Mouse (Mus musculus) G1E-ER4 (cell line): ENCODE measurements around the gene Faap100. TPM values are rescaled to one million over a fixed set of nuclear protein-coding genes. Genes with fewer than 3 reads are reported as not detected.

ENCODE experiments used
- GATA1 ChIP-seq: IDR thresholded peaks from one replicate; pipeline ENCODE4 v1.8.0; 2012; ENCODE audit warnings: low read length, inconsistent platforms
- polyA plus RNA-seq: library from polyadenylated mRNA; stranded (reverse); fragments of >175 nt; gene quantifications from 2 replicates; pipeline ENCODE4 v1.2.3, GENCODE M21; 2012

The Faap100 gene
- polyA plus RNA-seq, 1 experiment, result 30.6 TPM

DNA sequence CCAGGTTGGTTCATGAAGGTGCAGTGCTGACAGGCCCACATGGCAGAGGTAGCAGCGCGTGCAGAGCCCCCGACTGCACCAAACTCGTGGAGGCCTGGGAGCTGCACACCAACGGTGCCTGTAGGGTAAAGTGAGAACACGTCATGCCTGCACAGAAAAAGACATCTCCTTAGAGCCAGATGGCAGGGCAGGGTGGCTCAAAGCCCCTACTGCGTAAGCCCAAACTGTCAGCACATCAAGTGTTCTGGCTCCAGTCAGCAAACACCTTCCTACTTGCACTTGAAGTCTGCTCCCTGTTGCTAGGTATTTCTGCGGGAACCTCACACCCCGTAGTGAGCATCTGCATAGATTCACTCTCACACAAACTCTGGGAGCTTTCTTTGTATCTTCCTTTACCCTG lies 3.9 kb upstream of the Faap100 start:
- TF ChIP-seq GATA1, result no peak

DNA sequence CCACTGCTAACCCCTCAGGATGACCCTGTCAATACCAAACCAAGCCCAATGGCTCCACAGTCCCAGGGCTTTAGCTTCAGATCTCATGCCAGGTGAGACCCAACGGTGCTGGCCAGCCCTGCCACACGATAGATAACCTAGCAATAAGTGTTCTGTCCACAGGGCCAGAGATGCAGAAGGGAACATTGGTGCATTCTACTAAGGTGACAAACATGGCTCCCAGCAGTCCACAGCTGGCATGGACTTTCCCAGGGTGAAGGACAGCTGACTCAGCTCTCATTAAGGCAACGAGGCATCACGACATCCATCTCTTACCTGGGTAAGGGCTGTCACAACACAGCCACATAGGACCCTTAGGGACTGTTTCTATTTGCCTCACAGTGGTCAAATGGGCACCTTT lies 2.6 kb upstream of the Faap100 start:
- no peak for TF ChIP-seq GATA1

DNA sequence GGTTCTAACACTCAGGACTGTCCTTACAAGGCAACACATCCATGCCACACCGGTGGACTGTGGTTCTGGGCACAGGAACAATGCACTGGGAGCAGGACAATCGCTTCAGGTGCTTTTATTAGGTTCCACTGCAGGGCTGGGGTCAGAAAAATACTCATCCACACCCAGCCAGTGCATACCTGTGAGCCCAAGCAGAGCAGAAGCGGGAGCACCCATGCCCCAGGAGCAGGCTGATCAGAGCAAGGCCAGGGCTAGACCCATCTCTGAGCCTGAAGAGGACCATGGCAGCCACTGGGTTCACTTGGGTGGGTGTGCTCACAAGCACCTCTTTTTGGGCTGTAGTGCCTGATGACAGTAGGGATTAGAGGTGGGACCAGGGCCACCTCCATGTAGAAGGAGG lies 1.7 kb upstream of the Faap100 start:
- no peak for TF ChIP-seq GATA1

DNA sequence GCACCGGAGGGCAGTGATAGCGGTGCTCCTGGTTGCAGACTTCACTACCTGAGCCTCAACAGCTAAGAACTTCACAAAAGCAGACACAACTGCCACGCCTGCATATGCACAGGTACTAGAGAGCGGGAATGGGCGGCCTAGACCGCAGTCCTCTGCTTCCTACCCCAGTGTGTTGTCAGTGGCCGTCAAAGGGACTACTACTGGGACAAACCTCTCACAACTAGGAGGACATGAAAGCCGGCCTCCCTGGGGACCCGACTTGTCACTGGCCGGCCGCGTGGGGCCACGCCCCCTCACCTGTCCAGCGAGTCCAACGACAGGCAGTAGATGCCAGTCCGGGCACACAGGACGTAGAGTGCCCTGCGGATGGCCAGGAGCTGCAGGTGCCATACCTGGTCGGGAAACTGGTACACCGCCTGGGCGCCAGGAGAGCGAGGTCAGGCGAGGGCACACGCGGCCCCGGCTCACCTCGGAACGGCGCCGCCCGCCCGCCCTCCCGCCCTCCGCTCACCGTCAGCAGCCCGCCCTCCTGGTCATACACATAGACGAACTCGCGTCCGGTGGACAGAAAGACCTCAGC lies 443 bp downstream of the Faap100 start:
- no peak for TF ChIP-seq GATA1

DNA sequence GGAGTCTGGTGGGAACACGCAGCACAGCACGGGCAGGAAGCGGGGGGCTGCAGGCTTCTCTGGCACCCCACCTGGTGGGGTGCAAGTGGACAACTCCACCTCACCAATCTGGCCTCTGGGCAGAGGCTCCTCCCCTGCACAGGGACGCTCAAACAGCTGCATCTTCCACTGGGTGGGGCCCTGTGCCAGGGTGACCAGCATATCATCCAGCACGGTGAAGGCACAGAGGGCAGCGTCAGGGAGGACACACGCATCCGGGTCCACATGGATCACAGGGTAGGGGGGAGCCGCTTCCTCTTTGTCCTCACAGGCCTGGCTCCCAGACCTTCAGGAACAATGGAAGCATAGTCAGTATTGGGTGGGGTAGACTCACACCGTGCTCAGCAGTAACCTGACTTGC lies 1.2 kb downstream of the Faap100 start:
- TF ChIP-seq GATA1, result no peak

DNA sequence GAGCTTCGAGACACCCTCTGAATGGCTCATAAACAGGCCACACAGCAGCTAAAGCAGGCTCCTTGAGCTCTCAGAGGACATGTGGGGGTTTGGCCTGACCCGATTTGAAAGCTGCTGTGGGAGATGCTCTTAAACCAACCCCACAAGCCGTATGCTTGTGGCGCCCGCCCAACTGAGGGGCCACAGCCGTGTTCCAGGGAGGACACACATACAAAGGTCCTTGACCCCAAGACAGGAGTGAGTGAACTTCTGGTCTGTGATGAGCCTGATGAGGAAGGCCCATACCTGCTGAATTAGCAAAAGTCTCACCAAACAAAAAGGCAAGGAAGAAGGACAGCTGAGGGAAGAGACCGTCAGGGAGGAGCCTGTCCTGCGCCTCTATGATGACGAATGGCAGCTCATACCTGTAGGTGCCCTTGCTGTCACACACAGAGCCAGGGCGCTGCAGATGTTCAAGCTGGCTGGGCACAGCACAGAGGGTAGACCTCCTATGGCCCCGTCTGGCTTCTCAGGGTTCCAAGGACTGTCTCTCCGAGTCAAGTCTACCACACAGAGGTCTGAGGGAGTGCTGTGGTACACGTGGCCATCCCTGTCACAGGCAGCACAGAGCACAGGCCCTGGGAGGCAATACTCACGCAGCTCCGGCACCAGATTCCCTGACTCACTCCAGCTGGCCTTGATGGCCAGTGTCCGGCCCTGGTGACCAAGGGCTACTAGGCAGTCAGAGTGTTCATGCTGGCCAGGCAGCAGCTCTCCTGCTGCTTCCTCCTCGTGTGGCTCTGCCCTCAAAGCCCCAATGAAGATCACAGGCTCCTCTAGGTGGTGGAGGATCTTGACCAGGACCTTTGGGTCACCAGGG lies 2.0 kb downstream of the Faap100 start:
- no peak for TF ChIP-seq GATA1

DNA sequence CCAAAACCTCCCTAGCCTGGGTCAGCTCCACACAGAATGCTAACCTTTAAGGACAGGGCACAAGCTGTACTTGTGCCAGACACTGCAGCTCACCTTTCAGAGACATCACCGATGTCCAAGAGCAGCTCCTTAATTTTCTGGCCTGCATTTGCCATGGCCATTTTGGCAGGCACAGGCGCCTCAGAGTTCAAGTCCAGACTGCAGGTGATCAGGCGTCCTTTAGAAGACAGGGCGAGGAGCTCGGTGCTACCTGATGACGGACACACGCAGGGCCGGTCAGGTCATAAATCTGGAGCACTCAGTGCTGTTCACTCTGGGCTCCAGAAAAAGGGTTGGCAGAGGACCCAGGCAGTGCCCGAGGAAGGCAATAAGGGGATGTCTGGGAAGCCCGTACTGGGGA lies 3.2 kb downstream of the Faap100 start:
- TF ChIP-seq GATA1, result no peak

DNA sequence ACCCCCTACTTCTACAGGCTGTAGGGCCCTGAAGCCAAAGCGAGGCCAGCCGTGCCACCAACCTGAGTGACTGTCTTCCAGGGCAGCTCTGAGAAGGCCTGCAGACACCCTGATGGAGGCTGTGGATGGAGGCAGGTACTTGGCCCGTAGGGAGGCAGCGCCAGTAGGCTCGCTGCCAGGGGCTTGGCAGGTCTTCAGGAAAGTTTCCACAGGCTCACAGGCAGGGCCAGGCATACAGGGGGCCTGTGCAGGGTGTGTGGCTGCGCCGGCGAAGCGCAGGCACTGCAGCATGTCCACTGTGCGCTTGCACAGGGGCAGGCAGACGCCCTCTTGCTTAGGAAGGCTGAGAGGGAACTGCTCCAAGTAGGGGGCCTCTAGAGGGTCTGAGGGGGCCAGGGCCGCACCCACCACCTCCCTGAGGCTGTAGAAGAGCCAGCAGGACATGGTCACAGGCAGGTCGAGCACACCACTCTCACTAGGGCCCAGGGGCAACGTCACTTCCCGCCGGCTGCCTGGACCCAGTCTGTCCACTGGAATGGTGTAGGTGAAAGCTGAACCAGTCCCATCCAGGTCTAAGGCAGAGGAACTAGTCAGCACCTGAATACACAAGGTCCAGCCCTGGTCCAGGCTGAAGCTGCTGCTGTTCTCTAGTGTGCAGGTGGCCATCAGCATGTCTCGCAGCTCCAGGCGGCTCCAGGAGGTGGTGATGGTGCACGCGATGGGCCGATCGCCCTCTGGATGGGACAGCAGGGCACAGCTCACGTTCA lies 4.6 kb downstream of the Faap100 start:
- TF ChIP-seq GATA1, result no peak

DNA sequence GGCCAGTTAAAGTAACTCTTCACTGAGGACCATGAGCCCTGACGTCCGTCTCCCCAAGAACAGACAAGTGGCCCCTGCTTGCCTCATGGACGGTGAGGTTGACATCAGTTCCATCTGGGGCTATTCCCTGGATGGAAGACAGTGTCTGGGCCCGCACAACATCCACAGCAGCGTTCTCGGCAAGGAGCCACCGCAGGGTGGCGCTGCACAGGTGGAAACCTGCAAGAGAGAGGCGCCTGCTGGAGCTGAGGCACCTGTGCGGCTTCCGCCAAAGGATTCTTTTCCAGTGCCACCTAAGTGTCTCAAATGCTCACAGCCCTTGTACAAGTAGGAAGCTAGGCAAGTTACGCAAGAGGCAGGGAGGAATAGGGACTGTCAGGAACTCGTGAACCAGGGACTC lies 5.5 kb downstream of the Faap100 start:
- no peak for TF ChIP-seq GATA1

DNA sequence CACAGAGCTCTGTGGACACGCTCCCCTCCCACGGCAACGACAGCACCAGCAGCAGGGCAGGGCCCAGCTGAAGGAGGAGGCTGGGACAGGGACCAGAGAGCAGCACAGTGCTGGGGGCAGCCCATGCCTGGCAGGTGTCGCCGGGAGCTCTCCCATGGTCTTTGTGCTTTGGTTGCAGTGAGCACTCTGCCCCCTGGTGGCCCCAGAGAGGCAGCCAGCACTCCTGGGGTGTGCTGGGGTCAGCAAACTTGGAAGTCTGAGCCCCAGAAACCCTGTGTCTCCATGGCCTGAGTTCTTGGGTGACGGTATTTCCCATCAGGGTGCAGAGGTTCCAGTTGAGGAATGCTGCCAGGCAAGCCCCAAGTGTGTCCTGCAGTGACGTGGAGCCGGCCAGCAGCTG lies 8.9 kb downstream of the Faap100 start:
- TF ChIP-seq GATA1, result no peak

DNA sequence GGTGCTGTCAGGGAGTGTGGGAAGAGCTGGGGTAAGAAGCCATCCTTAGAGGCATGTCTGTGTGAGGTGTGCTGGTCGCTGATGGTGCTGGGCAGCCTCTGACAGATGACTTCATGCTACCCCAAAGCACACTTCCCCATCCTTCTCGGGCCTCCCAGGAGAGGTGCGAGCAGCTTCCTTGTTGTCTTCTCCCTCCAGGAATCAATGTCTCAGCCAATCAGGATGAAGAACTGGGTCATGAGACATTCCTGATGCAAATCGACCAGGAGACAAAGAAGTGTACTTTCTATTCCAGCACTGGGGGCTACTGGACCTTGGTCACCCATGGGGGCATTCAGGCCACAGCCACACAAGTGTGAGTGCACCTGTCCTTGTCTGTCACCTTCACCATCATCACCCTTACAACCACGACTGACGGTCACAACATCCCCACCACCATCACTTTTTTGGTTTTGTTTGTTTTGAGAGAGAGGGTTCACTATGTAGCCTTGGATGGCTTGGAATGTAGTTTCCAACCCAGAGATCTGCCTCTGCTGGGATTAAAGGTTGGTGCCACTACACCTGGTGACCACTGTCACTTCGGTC lies 12.0 kb downstream of the Faap100 start:
- no peak for TF ChIP-seq GATA1

DNA sequence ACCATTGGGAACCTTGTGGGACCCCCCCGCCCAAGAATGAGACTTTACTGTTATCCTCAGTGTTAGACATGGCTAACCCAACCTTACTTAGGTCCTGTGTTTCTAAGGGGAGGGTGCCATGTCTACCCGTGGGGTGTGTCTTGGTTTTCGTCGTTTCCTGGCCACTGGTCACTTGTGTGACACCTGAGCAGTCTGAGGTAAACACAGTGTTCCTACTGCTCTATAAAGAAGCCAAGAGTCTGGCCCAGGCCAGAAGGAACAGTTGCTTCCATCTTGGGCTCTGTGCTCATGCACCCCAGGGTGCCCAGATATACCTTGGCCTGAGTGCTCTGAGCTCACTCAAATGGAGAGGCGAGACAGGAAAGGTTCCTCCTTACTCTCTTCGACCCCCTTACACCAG lies 15.7 kb downstream of the Faap100 start:
- TF ChIP-seq GATA1, result no peak

DNA sequence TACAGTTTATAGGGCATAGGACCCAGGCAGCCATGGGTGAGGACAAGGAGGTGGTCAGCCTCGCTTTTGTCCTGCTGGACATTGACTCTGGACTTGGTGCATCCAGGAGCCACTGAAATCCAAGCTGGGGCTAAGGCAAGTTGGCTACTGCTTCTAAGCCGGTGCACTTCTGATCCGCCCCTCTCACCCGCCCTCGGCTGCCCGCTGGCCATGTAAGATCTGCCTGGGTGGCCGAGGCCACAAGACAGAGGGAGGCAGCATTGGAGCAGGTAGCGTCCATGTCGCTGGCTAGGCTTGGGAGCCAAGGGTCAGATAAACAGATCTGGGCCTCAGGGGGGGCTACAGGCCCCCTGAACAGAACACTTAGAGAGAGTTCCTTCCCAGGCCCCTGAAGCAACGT lies 17.3 kb downstream of the Faap100 start, which contains the start of gene Fscn2:
Gene Fscn2, plus strand, starts transcription at position 240 of the 400 bp plus-strand sequence.
- TF ChIP-seq GATA1, result no peak

DNA sequence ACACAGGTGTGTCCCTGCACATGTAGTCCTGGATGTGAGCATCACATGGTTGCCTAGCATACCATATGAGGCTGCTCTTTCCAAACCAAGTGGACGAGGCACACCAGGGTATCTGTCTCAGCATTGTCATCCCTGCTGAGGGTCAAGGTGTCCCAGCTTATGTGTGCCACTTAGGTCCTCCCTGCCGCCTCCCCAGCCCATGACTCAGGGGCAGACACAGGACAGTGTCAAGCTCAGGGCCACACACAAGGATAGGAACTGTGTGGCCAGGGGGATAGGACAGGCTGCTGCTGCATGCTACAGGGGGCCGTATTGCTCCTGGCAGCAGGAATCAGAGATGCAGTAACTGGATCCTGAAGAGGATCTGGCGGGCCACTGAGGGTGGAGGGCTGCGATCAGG lies 17.8 kb downstream of the Faap100 start:
- no peak for TF ChIP-seq GATA1

DNA sequence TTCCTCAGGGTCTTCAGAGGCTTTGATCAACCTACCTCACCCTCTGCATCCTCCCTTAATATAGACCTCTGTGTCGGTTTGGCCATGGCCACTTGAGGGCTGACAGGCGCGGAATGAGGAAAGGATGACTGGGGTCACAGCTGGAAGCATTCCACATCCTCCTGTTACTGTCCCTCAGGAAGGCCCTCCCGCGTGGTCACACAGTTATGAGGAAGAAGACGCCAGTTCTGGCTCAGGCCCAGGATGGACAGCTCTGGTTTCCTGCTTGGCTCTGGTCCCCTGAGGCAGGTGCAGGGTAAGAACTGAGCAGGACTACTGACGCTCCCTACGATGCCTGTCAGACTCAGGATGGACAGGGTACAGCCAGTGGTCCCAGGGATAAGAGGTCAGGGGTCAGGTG lies 18.5 kb downstream of the Faap100 start:
- no peak for TF ChIP-seq GATA1

DNA sequence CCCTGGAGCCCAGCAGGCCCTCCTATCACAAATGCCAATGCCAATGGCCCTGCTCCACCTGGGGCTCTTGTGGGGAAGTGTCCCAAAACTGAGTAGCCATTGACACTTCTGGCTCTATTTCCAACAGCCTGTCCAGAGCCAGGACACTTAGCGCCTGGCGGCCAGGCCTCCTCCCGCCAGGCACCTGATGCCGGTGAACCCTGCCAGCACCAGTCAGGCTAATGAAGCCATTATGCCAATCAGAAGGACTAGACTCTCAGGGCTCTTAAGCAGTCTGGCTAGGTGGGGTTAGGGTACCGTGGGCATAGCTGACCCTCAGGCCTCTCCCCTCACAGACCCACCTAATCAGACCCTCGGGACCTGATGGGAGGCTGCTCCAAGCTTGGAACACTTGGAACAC lies 19.2 kb downstream of the Faap100 start:
- no peak for TF ChIP-seq GATA1
